Mouse (Mus musculus) cerebral cortex, adult 2 months (tissue): ENCODE results near the gene Olfr985.

Source experiments
- WGBS: fragments of 180-500 bp; shearing (Covaris S2); methylation state at CpG from one replicate; pipeline ENCODE4 v1.1.7; 2018; 5-methylcytosine and 5-hydroxymethylcytosine counted together

The Olfr985 gene

GRCm38 (mm10) chr9:40130084-40130483 lies at the start of gene Olfr985:
Olfr985 (minus strand) TSS chr9:40130184.
- 90% methylated on average over 1 of the region's 1 CpGs for WGBS

GRCm38 (mm10) chr9:40177017-40177416 lies 47.0 kb upstream of the Olfr985 start:
- 56% methylated on average over 6 of the region's 6 CpGs for WGBS

- WGBS: 79% methylated on average over 1 of the region's 1 CpGs
Observed at GRCm38 (mm10) chr9:40166446-40166845, 36.5 kb upstream of the Olfr985 start.

- WGBS: 63% methylated on average over 4 of the region's 4 CpGs
Observed at GRCm38 (mm10) chr9:40155118-40155644, 25.2 kb upstream of the Olfr985 start.

- 54% methylated on average over 1 of the region's 1 CpGs for WGBS
Observed at GRCm38 (mm10) chr9:40141544-40141943, 11.6 kb upstream of the Olfr985 start.

GRCm38 (mm10) chr9:40139484-40139883 lies 9.5 kb upstream of the Olfr985 start:
- 76% methylated on average over 4 of the region's 4 CpGs for WGBS

- 85% methylated on average over 6 of the region's 6 CpGs for whole genome bisulfite sequencing
Observed at GRCm38 (mm10) chr9:40136987-40137688, 7.2 kb upstream of the Olfr985 start.

GRCm38 (mm10) chr9:40130556-40130955 lies 572 bp upstream of the Olfr985 start:
- 91% methylated on average over 1 of the region's 1 CpGs for WGBS

GRCm38 (mm10) chr9:40117287-40117659 lies 12.7 kb downstream of the Olfr985 start:
- WGBS: 59% methylated on average over 5 of the region's 5 CpGs

GRCm38 (mm10) chr9:40116645-40117286 lies 13.2 kb downstream of the Olfr985 start:
- 38% methylated on average over 10 of the region's 10 CpGs for WGBS

GRCm38 (mm10) chr9:40114106-40114505 lies 15.9 kb downstream of the Olfr985 start, which contains the start of gene Olfr984:
Olfr984 (minus strand) TSS chr9:40114206.
- WGBS: 89% methylated on average over 2 of the region's 2 CpGs

- 48% methylated on average over 3 of the region's 3 CpGs for WGBS
Observed at GRCm38 (mm10) chr9:40094769-40095168, 35.2 kb downstream of the Olfr985 start.

- WGBS: 89% methylated on average over 2 of the region's 2 CpGs
Observed at GRCm38 (mm10) chr9:40093495-40093894, 36.5 kb downstream of the Olfr985 start, which contains the start of gene Olfr983. Olfr983 (minus strand) TSS chr9:40093595.
